Mouse (Mus musculus): Measurements from ENCODE around the gene Dgat2. TPM values are rescaled to one million over a fixed set of nuclear protein-coding genes. Genes with fewer than 3 reads are reported as not detected.

Gene Dgat2
- polyA plus RNA-seq, 1 experiment from 2014 or later: 1,691 TPM

GRCm38 (mm10) chr7:99158904-99159303 is 23.6 kb downstream of the Dgat2 start:
- Histone ChIP-seq H3K4me1 (replicated peaks; ENCODE audit: control insufficient read depth, insufficient read depth, low read length) (peaks cover 22% of the 10 kb centered on the region), H3K9me3 (ENCODE audit: control insufficient read depth) (no peaks in the 10 kb centered on the region), H3K27ac (ENCODE audit: low read depth, low read length) (peak overlapping the region; percentile 0; the same call in 1 of the 2 replicates), H3K4me3 (ENCODE audit: low read depth, low read length) (no peak overlapping the region), H3K4me2 (replicated peaks; ENCODE audit: low read depth) (no peak overlapping the region), H3K9ac (ENCODE audit: low read depth, low read length) (no peak overlapping the region), H3K36me3 (ENCODE audit: control insufficient read depth, insufficient read depth) (peaks cover 58% of the 10 kb centered on the region), H3K27me3 (replicated peaks; ENCODE audit: control insufficient read depth, insufficient read depth, low read length) (no peaks in the 10 kb centered on the region)
- ATAC-seq: no peak
- 91% methylated on average over 5 of the region's 5 CpGs for WGBS
- no peak for TF ChIP-seq CTCF (IDR thresholded peaks at IDR 0.05; ENCODE audit: low read depth)

- peak overlapping the region; percentile 54; the same call in 1 of the 2 replicates for H3K27ac ChIP-seq (ENCODE audit: low read depth, low read length)
- no peak for TF ChIP-seq CTCF (IDR thresholded peaks at IDR 0.05; ENCODE audit: low read depth)
- ATAC-seq: no peak
- 63% methylated on average over 8 of the region's 8 CpGs for WGBS
- no peaks in the 10 kb centered on the region for H3K27me3 ChIP-seq (replicated peaks; ENCODE audit: control insufficient read depth, insufficient read depth, low read length)
- no peak overlapping the region for H3K9ac ChIP-seq (ENCODE audit: low read depth, low read length)
- peaks cover 54% of the 10 kb centered on the region for H3K36me3 ChIP-seq (ENCODE audit: control insufficient read depth, insufficient read depth)
- no peaks in the 10 kb centered on the region for H3K9me3 ChIP-seq (ENCODE audit: control insufficient read depth)
- no peak overlapping the region for H3K4me3 ChIP-seq (ENCODE audit: low read depth, low read length)
- H3K4me1 ChIP-seq (replicated peaks; ENCODE audit: control insufficient read depth, insufficient read depth, low read length): peaks cover 22% of the 10 kb centered on the region
- H3K4me2 ChIP-seq (replicated peaks; ENCODE audit: low read depth): no peak overlapping the region
These were observed 24.5 kb downstream of the Dgat2 start for GRCm38 (mm10) chr7:99158011-99158410.

- Histone ChIP-seq H3K9ac (ENCODE audit: low read depth, low read length) (no peak overlapping the region), H3K27ac (ENCODE audit: low read depth, low read length) (peak overlapping the region; percentile 54), H3K27me3 (replicated peaks; ENCODE audit: control insufficient read depth, insufficient read depth, low read length) (no peaks in the 10 kb centered on the region), H3K9me3 (ENCODE audit: control insufficient read depth) (no peaks in the 10 kb centered on the region), H3K4me3 (ENCODE audit: low read depth, low read length) (no peak overlapping the region), H3K4me2 (replicated peaks; ENCODE audit: low read depth) (no peak overlapping the region), H3K4me1 (replicated peaks; ENCODE audit: control insufficient read depth, insufficient read depth, low read length) (peaks cover 22% of the 10 kb centered on the region), H3K36me3 (ENCODE audit: control insufficient read depth, insufficient read depth) (peaks cover 54% of the 10 kb centered on the region)
- no peak for TF ChIP-seq CTCF (IDR thresholded peaks at IDR 0.05; ENCODE audit: low read depth)
- no peak for ATAC-seq
- WGBS: 87% methylated on average over 10 of the region's 10 CpGs
These were observed 25.8 kb downstream of the Dgat2 start for GRCm38 (mm10) chr7:99156737-99157136.

- ATAC-seq: peak; percentile 69
- no peak for TF ChIP-seq CTCF (IDR thresholded peaks at IDR 0.05; ENCODE audit: low read depth)
- H3K4me2 ChIP-seq (replicated peaks; ENCODE audit: low read depth): peak overlapping the region; percentile 51
- WGBS: 10% methylated on average over 17 of the region's 17 CpGs
- H3K27me3 ChIP-seq (replicated peaks; ENCODE audit: control insufficient read depth, insufficient read depth, low read length): no peaks in the 10 kb centered on the region
- peaks cover 54% of the 10 kb centered on the region for H3K36me3 ChIP-seq (ENCODE audit: control insufficient read depth, insufficient read depth)
- no peaks in the 10 kb centered on the region for H3K9me3 ChIP-seq (ENCODE audit: control insufficient read depth)
- no peak overlapping the region for H3K4me3 ChIP-seq (ENCODE audit: low read depth, low read length)
- H3K4me1 ChIP-seq (replicated peaks; ENCODE audit: control insufficient read depth, insufficient read depth, low read length): peaks cover 22% of the 10 kb centered on the region
- H3K9ac ChIP-seq (ENCODE audit: low read depth, low read length): peak overlapping the region; percentile 31; the same call in 1 of the 2 replicates
- H3K27ac ChIP-seq (ENCODE audit: low read depth, low read length): peak overlapping the region; percentile 62
These were observed 26.9 kb downstream of the Dgat2 start for GRCm38 (mm10) chr7:99155311-99156289.

GRCm38 (mm10) chr7:99154648-99155151 is 27.8 kb downstream of the Dgat2 start:
- Histone ChIP-seq H3K4me3 (ENCODE audit: low read depth, low read length) (no peak overlapping the region), H3K27ac (ENCODE audit: low read depth, low read length) (no peak overlapping the region; the same call in 1 of the 2 replicates), H3K27me3 (replicated peaks; ENCODE audit: control insufficient read depth, insufficient read depth, low read length) (no peaks in the 10 kb centered on the region), H3K9ac (ENCODE audit: low read depth, low read length) (no peak overlapping the region), H3K36me3 (ENCODE audit: control insufficient read depth, insufficient read depth) (peaks cover 54% of the 10 kb centered on the region), H3K4me1 (replicated peaks; ENCODE audit: control insufficient read depth, insufficient read depth, low read length) (peaks cover 22% of the 10 kb centered on the region), H3K9me3 (ENCODE audit: control insufficient read depth) (no peaks in the 10 kb centered on the region), H3K4me2 (replicated peaks; ENCODE audit: low read depth) (0 out of 2 replicates have a peak overlapping the region, but pooled peaks have one; percentile 3)
- ATAC-seq: no peak
- 49% methylated on average over 8 of the region's 8 CpGs for WGBS
- TF ChIP-seq CTCF (IDR thresholded peaks at IDR 0.05; ENCODE audit: low read depth): no peak

GRCm38 (mm10) chr7:99153686-99154202 is 28.8 kb downstream of the Dgat2 start:
- H3K9me3 ChIP-seq (ENCODE audit: control insufficient read depth): no peaks in the 10 kb centered on the region
- no peak for ATAC-seq
- peaks cover 48% of the 10 kb centered on the region for H3K36me3 ChIP-seq (ENCODE audit: control insufficient read depth, insufficient read depth)
- H3K27ac ChIP-seq (ENCODE audit: low read depth, low read length): no peak overlapping the region
- H3K4me3 ChIP-seq (ENCODE audit: low read depth, low read length): no peak overlapping the region
- H3K4me2 ChIP-seq (replicated peaks; ENCODE audit: low read depth): no peak overlapping the region
- H3K4me1 ChIP-seq (replicated peaks; ENCODE audit: control insufficient read depth, insufficient read depth, low read length): peaks cover 22% of the 10 kb centered on the region
- no peak overlapping the region for H3K9ac ChIP-seq (ENCODE audit: low read depth, low read length)
- WGBS: 84% methylated on average over 11 of the region's 11 CpGs
- no peak for TF ChIP-seq CTCF (IDR thresholded peaks at IDR 0.05; ENCODE audit: low read depth)
- no peaks in the 10 kb centered on the region for H3K27me3 ChIP-seq (replicated peaks; ENCODE audit: control insufficient read depth, insufficient read depth, low read length)

All from intestine, postnatal 0 days (tissue).